Mouse (Mus musculus) limb, embryonic 11.5 days (tissue): ENCODE measurements around the gene Msantd2. TPM values are rescaled to one million over a fixed set of nuclear protein-coding genes. Genes with fewer than 3 reads are reported as not detected.

Experiments used
- polyA plus RNA-seq: library from polyadenylated mRNA; unstranded; fragments of >200 nt; fragmentation: Nextera tagmentation; extraction: Ambion mirVana; gene quantifications from 2 replicates; pipeline ENCODE4 v1.2.1, GENCODE M21; 2014

The Msantd2 gene
- polyA plus RNA-seq, 1 experiment from 2014 or later, result 34.1 TPM

Other genes with a start within 250 kb of the Msantd2 start
- gene Slc37a2, start 233.6 kb upstream of the Msantd2 start, polyA plus RNA-seq, result 1.1 and 1.4 TPM in 2 replicates
- gene Ccdc15, start 140.9 kb upstream of the Msantd2 start, polyA plus RNA-seq, result 6.1 and 6.6 TPM in 2 replicates
- gene Hepacam, start 122.0 kb upstream of the Msantd2 start, polyA plus RNA-seq, result 0.07 TPM in 1 of 2 replicates, not detected in the other
- gene Robo4, start 87.4 kb upstream of the Msantd2 start, polyA plus RNA-seq, result 6.6 and 9.0 TPM in 2 replicates
- gene Robo3, start 56.1 kb upstream of the Msantd2 start, polyA plus RNA-seq, result 0.16 and 0.33 TPM in 2 replicates
- 27.4 and 30.4 TPM in 2 replicates for gene Esam, start 38.8 kb downstream of the Msantd2 start, polyA plus RNA-seq
- 0.55 and 0.87 TPM in 2 replicates for gene Vsig2, start 49.9 kb downstream of the Msantd2 start, polyA plus RNA-seq
- gene Nrgn, start 63.6 kb downstream of the Msantd2 start, polyA plus RNA-seq, result 1.7 and 2.6 TPM in 2 replicates
- gene Siae, start 66.4 kb downstream of the Msantd2 start, polyA plus RNA-seq, result 5.0 and 7.2 TPM in 2 replicates
- 5.4 and 7.2 TPM in 2 replicates for gene Spa17, start 124.4 kb downstream of the Msantd2 start, polyA plus RNA-seq
- 135 and 136 TPM in 2 replicates for gene Tbrg1, start 168.0 kb downstream of the Msantd2 start, polyA plus RNA-seq
- gene Panx3, start 179.9 kb downstream of the Msantd2 start, polyA plus RNA-seq, result not detected in 2 replicates
- gene Olfr160, start 226.9 kb downstream of the Msantd2 start, polyA plus RNA-seq, result not detected in 2 replicates